Mouse (Mus musculus): ENCODE results near the gene Trim75.

DNA sequence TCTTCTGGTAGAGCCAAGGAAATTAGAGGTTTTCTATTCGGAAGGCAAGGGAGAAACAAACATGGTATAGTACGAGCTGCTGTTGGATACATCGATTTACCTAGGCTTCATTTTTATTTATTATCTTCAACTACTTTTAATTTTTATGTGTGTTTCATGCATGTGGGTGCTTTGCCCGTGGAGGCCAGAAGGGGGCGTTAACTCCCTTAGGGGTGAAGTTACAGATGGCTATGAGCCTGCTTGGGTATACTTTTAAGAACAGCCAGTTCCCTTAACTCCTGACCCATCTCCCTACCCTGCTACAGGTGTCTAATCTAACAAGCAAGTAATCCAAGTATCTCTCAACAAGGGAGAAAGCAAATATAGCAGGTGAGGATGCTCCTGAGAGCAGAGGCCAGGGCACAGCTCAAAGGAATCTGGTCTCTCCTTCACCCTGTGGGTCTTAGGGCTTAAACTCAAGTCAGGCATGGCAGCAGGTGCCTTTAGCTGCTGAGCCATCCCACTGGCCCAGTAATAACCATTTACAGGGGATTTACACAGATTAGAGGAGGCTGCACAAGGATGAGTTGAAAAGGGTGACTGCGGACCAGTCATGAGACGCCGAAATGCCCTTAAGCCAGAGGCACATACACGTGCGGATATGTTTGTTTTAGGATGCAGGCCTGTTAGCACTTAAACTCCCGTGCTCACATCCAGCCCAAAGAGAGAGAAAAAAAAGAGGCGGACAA is 41.5 kb upstream of the Trim75 start:
- TF ChIP-seq EP300 (IDR thresholded peaks at IDR 0.05; ENCODE audit: insufficient read depth, low read depth, low read length), result no peak
- no peak for TF ChIP-seq POLR2A (IDR thresholded peaks at IDR 0.05; ENCODE audit: insufficient read depth, low read length)
- peak; percentile 66 for TF ChIP-seq CTCF (IDR thresholded peaks at IDR 0.05; ENCODE audit: low read depth, low read length)

Measured in ES-Bruce4 (cell line).